Mouse (Mus musculus): ENCODE data around the gene Cox7b.

- TF ChIP-seq CTCF (IDR thresholded peaks at IDR 0.05; ENCODE audit: borderline replicate concordance, extremely low read depth, insufficient read depth, insufficient read length) (no peak), POLR2A (IDR thresholded peaks at IDR 0.05; ENCODE audit: borderline replicate concordance, extremely low read depth, insufficient read depth, insufficient read length, poor library complexity, severe bottlenecking) (no peak)
Observed at GRCm38 (mm10) chrX:106048191-106048590, 32.7 kb downstream of the Cox7b start.
